Mouse (Mus musculus) liver, adult 2 months (tissue): Measurements from ENCODE around the gene Prss43.

Experiments
- CTCF ChIP-seq: fragments of 200-500 bp; IDR thresholded peaks from 2 replicates; pipeline ENCODE4 v1.5.1; 2011; ENCODE audit warnings: low read depth, low read length, control low read depth
- POLR2A ChIP-seq: fragments of 200-500 bp; IDR thresholded peaks from 2 replicates; pipeline ENCODE4 v1.6.1; 2011; ENCODE audit warnings: low read length, control low read depth; ENCODE audit not compliant: insufficient read depth; ENCODE audit errors: extremely low read depth

DNA sequence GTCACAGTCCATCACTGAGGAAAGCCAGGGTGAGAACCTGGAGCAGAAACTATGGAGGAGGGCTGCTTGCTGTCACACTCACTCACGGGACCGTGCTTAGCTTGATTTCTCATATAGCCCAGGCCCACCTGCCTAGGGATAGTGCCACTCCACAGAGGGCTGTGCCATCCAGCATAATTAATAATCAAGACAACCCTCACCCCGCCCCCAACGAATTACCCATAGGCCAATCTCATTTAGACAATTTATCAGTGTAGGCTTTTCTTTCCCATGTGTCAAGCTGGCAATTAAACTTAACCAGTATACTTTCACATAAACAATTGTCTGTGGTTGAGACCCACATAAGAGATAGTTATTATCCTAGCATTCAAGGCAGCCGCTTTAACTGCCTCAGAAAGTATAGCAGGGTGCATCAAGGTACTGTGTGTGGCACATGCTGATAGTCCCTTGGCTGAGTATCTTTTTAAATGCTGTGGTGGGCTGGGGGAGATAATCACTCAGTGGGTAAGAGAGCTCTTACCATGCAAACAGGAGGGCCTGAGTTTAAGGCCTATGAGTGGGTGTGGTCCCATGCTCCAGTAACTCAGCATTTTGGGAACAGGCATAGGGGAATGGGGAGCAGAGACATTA, 32.6 kb downstream of the Prss43 start:
- TF ChIP-seq CTCF: no peak
- TF ChIP-seq POLR2A: no peak
